Mouse (Mus musculus) v-Abl transformed pro-B cells (cell line): Measurements from ENCODE around the gene Olfr462.
"Not testable (repeated sequence)": the region's sequence is repeated elsewhere in the genome, so short reads cannot be mapped to it uniquely, and the experiment has no call there.

Experiments used
- in situ Hi-C, 2 experiments: fragments of 400-800 bp; cut with MboI; formaldehyde crosslinking; loops; one replicate each; pipeline ENCODE4 v1.15.1; 2025; ENCODE audit not compliant: unreplicated experiment in 2 of 2

The Olfr462 gene

DNA sequence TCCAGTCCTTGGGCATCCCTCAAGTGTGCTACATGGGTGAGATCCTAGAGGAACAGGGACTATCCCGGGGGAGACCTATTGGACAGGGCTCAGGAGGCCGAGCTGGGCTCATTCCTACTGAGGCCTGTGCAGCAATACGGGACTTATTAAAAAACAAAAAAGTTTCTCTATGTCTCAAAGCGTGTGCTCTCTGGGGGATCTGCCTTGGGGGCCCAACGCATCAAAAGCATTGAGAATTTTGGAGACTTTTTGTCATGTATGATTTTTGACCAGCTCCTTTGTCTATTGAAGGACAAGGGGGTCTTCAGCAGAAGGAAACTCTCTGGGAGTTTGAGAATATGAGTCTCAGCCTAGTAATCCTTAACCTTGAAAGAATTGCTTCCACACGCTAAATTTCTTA is at the start of gene Olfr462:
Olfr462 (minus strand) TSS at position 101 of the 400 bp plus-strand sequence.
- in situ Hi-C loops = no loop called here

DNA sequence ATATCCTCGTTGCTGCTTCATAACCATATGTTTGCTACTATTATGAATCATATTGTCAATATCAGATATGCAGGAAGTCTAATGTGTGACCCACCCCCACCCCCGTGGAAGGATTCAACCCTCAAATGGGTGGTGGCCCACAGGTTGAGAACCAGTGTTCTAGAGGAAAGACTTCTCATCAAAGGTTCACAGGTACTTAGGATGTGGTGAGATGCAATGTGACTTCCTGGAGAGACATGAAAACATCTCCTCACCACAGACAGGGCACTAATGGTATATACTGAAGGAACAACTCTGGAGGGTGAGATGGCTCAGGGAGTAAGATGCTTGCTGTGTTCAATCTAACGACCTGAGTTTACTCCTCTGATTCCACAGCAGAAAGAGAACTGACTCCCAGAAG is 43.4 kb upstream of the Olfr462 start:
- in situ Hi-C loops = no loop called here

DNA sequence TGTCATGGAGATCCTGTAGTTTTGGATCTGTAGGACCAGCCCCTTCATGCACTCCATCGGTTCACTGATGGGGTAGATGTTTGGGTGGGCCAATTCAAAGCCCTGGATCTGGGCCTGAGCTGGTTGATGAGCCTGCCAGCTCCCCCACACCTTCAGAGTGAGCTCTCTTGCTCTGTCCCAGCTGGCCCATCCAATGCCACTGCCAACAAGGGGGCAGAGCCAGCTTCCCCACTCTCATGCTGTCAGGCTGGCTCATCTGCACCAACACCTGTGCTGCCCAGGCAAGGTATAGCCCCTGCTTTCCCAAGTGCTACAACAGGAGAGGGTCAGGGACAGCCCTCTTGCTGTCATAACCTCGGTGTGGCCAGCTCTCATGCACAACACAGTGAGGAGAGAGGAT is 41.7 kb upstream of the Olfr462 start:
- in situ Hi-C loops = no loop called here

- in situ Hi-C loops = no loop called here
Observed at GRCm38 (mm10) chr11:87930348-87930747, 38.3 kb upstream of the Olfr462 start.

DNA sequence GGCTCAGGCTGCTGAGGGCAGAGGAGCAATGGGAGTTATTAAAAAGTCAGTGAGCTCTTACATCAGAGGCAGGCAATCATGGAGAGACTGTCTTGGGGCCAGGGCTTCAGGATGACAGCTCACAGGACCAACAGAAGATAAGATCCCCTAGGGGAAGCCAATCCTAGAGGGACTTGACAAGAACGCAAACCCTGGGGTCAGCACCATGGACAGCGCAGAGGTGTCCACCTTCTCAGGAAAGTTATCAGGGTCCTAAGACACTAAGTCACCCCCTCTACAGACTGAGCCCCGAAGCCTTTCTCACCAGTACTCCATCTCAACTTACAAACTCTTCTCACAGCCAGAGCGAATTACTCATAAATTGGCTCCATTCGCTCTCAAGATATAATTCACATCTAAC is 28.9 kb upstream of the Olfr462 start, which contains the start of gene Olfr464:
Olfr464 (minus strand) TSS at position 2 of the 400 bp plus-strand sequence.
- in situ Hi-C loops = no loop called here

GRCm38 (mm10) chr11:87920301-87920700 is 28.2 kb upstream of the Olfr462 start:
- in situ Hi-C loops = no loop called here

DNA sequence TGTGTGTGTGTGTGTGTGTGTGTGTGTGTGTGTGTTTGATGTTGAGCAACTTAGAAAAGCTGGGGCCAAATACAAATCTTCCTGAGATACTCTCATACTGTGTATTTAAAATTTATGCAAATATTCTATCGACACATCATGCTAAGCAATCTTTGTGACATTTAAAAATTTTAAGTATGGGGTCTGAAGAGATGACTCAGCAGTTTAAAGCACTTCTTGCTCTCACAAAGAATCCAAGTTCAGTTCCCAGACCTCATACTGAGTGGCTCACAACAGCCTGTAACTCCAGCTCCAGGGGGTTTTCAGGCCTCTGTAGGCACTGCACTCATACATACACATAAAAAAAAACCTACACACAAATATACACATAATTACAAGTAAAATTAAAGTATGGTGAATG is 23.9 kb upstream of the Olfr462 start:
- in situ Hi-C loops = no loop called here

GRCm38 (mm10) chr11:87904331-87904730 is 12.3 kb upstream of the Olfr462 start:
- in situ Hi-C loops = no loop called here

DNA sequence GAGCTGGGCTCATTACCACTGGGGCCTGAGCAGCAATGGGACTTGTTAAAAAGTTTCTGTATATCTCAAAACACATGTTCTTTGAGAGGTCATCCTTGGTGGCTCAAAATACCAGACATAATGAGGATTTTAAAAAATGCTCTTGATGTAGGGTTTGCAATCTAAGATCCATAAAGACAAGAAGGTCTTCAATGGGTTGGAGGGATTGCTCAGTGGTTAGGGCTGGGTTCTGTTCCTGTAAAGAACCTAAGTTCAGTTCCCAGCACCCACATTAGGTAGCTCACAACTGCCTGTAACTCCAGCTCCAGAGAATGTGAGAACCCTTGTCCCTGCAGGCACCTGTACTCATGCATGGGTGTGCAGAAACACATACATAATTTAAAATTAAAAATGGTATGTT is 5.2 kb upstream of the Olfr462 start, which contains the start of gene Olfr463:
Olfr463 (minus strand) TSS at position 101 of the 400 bp plus-strand sequence.
- in situ Hi-C loops = no loop called here

DNA sequence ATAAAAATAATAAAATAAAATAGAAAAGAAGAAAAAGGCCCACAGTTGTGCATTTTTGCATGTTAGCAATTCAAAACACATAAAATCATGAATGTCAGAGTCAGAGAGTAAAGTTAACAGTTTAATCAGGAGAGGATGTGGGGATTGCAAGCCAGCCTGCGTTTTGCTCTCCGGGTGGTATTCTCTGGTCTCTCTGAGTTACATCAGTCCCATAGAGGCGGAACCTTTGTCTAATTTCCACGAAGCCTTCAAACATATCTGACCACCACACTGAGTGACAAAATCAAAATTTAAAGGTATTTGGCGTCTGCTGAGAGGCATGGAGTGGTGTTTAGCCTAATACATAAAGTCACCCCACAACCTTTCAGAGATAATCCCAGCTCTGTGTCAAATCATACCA is 7.2 kb downstream of the Olfr462 start:
- in situ Hi-C loops = loop anchor here (10.0 kb wide), 1 partner anchor 80 kb away; no protein-coding TSS in a partner anchor

GRCm38 (mm10) chr11:87883493-87883892 is 8.6 kb downstream of the Olfr462 start:
- in situ Hi-C loops = loop anchor here (10.0 kb wide), 1 partner anchor 79 kb away; no protein-coding TSS in a partner anchor

GRCm38 (mm10) chr11:87881714-87882113 is 10.4 kb downstream of the Olfr462 start:
- in situ Hi-C loops = loop anchor here (10.0 kb wide), 1 partner anchor 77 kb away; no protein-coding TSS in a partner anchor

- in situ Hi-C loops = loop anchor here (10.0 kb wide), 1 partner anchor 75 kb away; no protein-coding TSS in a partner anchor
Observed at GRCm38 (mm10) chr11:87879826-87880225, 12.2 kb downstream of the Olfr462 start.

DNA sequence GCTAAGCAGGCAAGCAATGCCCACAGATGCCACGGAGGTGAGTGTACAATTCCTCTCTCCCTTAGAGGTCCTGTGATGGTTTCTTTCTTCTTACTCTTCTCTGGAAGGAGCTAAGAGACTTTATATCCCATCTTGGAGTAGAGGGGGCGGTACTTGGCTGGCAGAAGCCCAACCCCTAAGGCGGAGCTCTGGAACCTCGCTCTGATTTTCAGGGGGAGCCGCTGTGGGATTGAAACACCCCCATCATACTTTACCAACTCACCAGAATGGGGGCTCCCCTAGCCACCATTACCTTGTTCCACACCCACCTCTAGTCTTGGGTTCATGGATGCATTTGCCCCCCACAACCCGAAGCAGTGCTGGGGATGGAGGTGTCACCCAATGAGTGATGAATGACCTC is 16.6 kb downstream of the Olfr462 start, which contains the start of gene Epx:
Epx (minus strand) TSS at position 101 of the 400 bp plus-strand sequence.
- in situ Hi-C loops = no loop called here

GRCm38 (mm10) chr11:87871766-87872165 is 20.3 kb downstream of the Olfr462 start:
- in situ Hi-C loops = no loop called here

GRCm38 (mm10) chr11:87870096-87870495 is 22.0 kb downstream of the Olfr462 start:
- in situ Hi-C loops = no loop called here

DNA sequence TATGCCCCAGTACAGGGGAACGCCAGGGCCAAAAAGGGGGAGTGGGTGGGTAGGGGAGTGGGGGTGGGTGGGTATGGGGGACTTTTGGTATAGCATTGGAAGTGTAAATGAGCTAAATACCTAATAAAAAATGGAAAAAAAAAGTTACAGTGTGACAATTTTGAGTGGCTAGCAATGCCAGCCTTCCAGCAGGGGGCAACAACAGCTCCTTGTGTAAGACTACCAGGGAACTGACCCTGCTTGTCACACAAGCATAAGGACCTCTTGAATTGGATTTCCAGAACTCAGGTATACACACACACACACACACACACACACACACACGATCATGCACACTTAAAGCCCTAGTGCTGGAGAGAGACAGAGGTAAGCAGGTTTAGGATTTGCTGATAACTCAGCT is 25.2 kb downstream of the Olfr462 start:
- in situ Hi-C loops = not testable (repeated sequence)

DNA sequence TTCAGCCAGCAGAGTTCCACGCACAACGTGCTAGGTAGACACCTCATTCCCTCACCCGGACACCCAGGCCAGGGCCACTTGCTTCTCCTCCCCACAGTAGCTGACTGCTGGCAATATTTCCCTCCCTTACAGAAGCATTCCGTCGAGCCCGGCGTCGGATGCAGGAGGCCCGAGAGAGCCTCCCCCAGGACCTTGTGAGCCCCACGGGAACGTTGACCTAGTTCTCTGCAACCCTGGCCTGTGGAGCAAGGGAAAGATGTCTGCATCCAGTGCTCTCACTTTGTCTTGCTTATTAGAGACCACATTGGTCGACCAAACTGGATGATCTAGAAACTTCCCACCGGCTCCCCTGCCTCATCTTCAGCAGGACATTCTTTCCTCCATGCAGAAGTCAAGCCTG is 29.3 kb downstream of the Olfr462 start:
- in situ Hi-C loops = no loop called here

DNA sequence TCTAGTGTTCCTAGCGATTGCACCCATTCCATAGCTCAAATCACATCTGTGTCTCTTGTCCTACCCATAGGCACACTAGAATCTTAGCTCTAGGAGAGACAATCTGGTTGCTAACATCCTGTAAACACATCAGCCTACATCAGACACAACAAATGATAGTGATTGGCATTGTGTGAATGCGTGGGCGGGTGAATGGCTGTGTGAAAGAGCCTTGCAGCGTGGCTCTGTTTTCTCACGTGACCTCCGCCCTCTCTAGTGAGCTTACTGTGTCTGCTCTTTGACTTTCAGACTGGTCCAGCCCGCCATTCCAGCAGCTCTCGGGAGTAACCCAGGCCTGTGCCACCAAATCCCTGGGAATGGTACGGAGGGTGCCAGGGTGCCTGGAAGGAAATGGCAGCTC is 31.6 kb downstream of the Olfr462 start:
- in situ Hi-C loops = no loop called here

GRCm38 (mm10) chr11:87859273-87859672 is 32.8 kb downstream of the Olfr462 start:
- in situ Hi-C loops = no loop called here

DNA sequence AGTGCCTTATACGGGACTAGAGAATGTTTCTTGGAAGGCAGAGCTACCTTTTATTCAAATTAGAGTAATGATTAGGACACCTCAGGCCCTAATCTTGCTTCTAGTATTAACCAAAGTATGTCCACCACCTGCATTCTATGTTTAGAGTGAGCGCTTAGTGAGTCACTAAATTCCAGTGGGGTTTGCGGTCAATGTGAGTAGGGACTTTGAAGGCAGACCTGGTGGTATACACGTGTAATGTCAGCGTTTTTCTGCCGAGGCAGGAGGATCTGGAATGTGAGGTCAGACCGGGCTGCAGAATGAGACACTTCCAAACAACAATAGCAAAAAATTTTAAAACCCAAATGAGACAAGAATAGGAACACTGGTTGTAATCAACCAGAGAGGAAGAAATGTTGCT is 37.5 kb downstream of the Olfr462 start:
- in situ Hi-C loops = no loop called here

GRCm38 (mm10) chr11:87853597-87853954 is 38.5 kb downstream of the Olfr462 start:
- in situ Hi-C loops = no loop called here
